Mouse (Mus musculus): ENCODE results near the gene Tent5c. TPM values are rescaled to one million over a fixed set of nuclear protein-coding genes. Genes with fewer than 3 reads are reported as not detected.

Gene Tent5c
- total and polyA plus RNA-seq, 3 experiments = 2.0 to 3.6 TPM; not detected in 1

- no peaks in the 10 kb centered on the region for H3K4me1 ChIP-seq (ENCODE audit: control insufficient read depth in 1 of 2, insufficient read depth in 2 of 2, low read length in 2 of 2)
Measured at GRCm38 (mm10) chr3:100462235-100463083, 26.7 kb downstream of the Tent5c start.

GRCm38 (mm10) chr3:100460510-100460909 lies 28.6 kb downstream of the Tent5c start:
- TF ChIP-seq ZNF384 (IDR thresholded peaks at IDR 0.05; ENCODE audit: low read depth, low read length) (no peak), POLR2AphosphoS2 (IDR thresholded peaks at IDR 0.05; ENCODE audit: low read length) (no peak), NRF1 (IDR thresholded peaks at IDR 0.05; ENCODE audit: insufficient read depth, low read depth, low read length, poor library complexity, severe bottlenecking) (no peak), RAD21 (IDR thresholded peaks at IDR 0.05; ENCODE audit: low read depth, low read length) (no peak), USF2 (IDR thresholded peaks at IDR 0.05; ENCODE audit: borderline replicate concordance in 1 of 2, insufficient read depth in 1 of 2, low read depth in 1 of 2, low read length in 2 of 2) (no peak)
- Histone ChIP-seq H3K27me3 (ENCODE audit: control insufficient read depth in 1 of 2, insufficient read depth in 2 of 2, low read length in 2 of 2) (no peaks in the 10 kb centered on the region; a peak in 1 of 4 replicates), H3K36me3 (ENCODE audit: control insufficient read depth in 1 of 2, insufficient read depth in 2 of 2, low read length in 2 of 2) (no peaks in the 10 kb centered on the region), H3K9ac (ENCODE audit: control insufficient read depth, low read depth, low read length, poor library complexity, severe bottlenecking) (no peak overlapping the region), H3K9me3 (replicated peaks; ENCODE audit: insufficient read depth, low read length) (no peaks in the 10 kb centered on the region), H3K27ac (ENCODE audit: control insufficient read depth, low read depth, low read length) (no peak overlapping the region), H3K4me3 (ENCODE audit: control insufficient read depth in 1 of 2, insufficient read depth in 1 of 2, low read depth in 2 of 2, low read length in 2 of 2) (no peak overlapping the region), H3K79me2 (ENCODE audit: control insufficient read depth, insufficient read depth, low read length, poor library complexity) (no peaks in the 10 kb centered on the region), H3K4me1 (ENCODE audit: control insufficient read depth in 1 of 2, insufficient read depth in 2 of 2, low read length in 2 of 2) (no peaks in the 10 kb centered on the region)
- DNase-seq (ENCODE audit: low read depth, low spot score) = no peak

More at GRCm38 (mm10) chr3:100462235-100463083, 26.7 kb downstream of the Tent5c start:
- no peak for DNase-seq (ENCODE audit: low read depth, low spot score)
- no peak overlapping the region for H3K4me3 ChIP-seq (ENCODE audit: control insufficient read depth in 1 of 2, insufficient read depth in 1 of 2, low read depth in 2 of 2, low read length in 2 of 2)
- no peak overlapping the region for H3K27ac ChIP-seq (ENCODE audit: control insufficient read depth, low read depth, low read length)
- H3K79me2 ChIP-seq (ENCODE audit: control insufficient read depth, insufficient read depth, low read length, poor library complexity) = no peaks in the 10 kb centered on the region
- H3K27me3 ChIP-seq (ENCODE audit: control insufficient read depth in 1 of 2, insufficient read depth in 2 of 2, low read length in 2 of 2) = no peaks in the 10 kb centered on the region; a peak in 1 of 4 replicates
- H3K9me3 ChIP-seq (replicated peaks; ENCODE audit: insufficient read depth, low read length) = no peaks in the 10 kb centered on the region
- no peak for TF ChIP-seq CHD2 (IDR thresholded peaks at IDR 0.05; ENCODE audit: low read length)
- no peak for TF ChIP-seq RCOR1 (IDR thresholded peaks at IDR 0.05; ENCODE audit: low read depth, low read length)
- TF ChIP-seq CTCF (IDR thresholded peaks at IDR 0.05 in 2 of 3, conservative IDR thresholded peaks at IDR 0.05 in 1 of 3; ENCODE audit: control insufficient read depth in 1 of 3, insufficient read depth in 1 of 3, low read depth in 2 of 3, low read length in 3 of 3, poor library complexity in 1 of 3, severe bottlenecking in 1 of 3) = no peak
- TF ChIP-seq MAFK (IDR thresholded peaks at IDR 0.05; ENCODE audit: borderline replicate concordance, low read depth, low read length) = no peak
- TF ChIP-seq POLR2AphosphoS2 (IDR thresholded peaks at IDR 0.05; ENCODE audit: low read length) = no peak
- no peak for TF ChIP-seq ZNF384 (IDR thresholded peaks at IDR 0.05; ENCODE audit: low read depth, low read length)
- TF ChIP-seq TAL1 (IDR thresholded peaks at IDR 0.05; ENCODE audit: low read length) = no peak
- no peak for TF ChIP-seq BHLHE40 (IDR thresholded peaks at IDR 0.05; ENCODE audit: borderline replicate concordance, low read depth, low read length)
- no peak overlapping the region for H3K9ac ChIP-seq (ENCODE audit: control insufficient read depth, low read depth, low read length, poor library complexity, severe bottlenecking)
- H3K36me3 ChIP-seq (ENCODE audit: control insufficient read depth in 1 of 2, insufficient read depth in 2 of 2, low read length in 2 of 2) = no peaks in the 10 kb centered on the region

Measured in MEL (cell line).